Mouse (Mus musculus): ENCODE results near the gene Gss.

GRCm38 (mm10) chr2:155552949-155553354 lies 39.7 kb downstream of the Gss start:
- no peak for TF ChIP-seq POLR2A (IDR thresholded peaks at IDR 0.05; ENCODE audit: insufficient read length, low read depth)
- no peak for TF ChIP-seq MAX (IDR thresholded peaks at IDR 0.05; ENCODE audit: low read depth)
- TF ChIP-seq TCF12 (IDR thresholded peaks at IDR 0.05; ENCODE audit: insufficient read depth, poor library complexity, severe bottlenecking) = no peak

All from myocyte (in vitro differentiated cells).